Mouse (Mus musculus) MEL-GATA-1-ER (cell line): ENCODE measurements around the gene Nup210l.

ENCODE experiments used
- DNase-seq: peaks from one replicate; pipeline ENCODE4 v3.0.0-alpha.2; 2012; ENCODE audit warnings: low read depth; ENCODE audit errors: extremely low read depth

Nup210l gene

GRCm38 (mm10) chr3:90103938-90104337, at the start of gene Nup210l:
Nup210l (plus strand) TSS chr3:90104132.
- DNase-seq, result no peak

DNA sequence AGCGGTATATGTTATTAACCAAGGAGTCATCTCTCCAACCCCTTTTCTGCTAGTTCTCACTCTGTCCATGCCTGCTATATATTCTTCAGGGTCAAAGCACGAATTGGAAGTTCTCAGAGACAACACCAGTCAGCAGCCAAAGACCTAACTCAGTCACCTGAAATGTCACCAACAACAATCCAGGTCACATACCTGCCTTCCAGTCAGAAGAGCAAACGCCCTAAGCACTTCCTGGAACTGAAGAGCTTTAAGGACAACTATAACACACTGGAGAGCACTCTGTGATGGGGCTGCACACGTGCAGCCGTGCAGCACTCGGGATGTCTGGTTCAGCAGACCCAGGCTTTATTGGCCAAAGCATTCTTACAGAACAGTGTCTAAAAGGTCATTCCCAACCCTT, 42.4 kb upstream of the Nup210l start:
- no peak for DNase-seq

DNA sequence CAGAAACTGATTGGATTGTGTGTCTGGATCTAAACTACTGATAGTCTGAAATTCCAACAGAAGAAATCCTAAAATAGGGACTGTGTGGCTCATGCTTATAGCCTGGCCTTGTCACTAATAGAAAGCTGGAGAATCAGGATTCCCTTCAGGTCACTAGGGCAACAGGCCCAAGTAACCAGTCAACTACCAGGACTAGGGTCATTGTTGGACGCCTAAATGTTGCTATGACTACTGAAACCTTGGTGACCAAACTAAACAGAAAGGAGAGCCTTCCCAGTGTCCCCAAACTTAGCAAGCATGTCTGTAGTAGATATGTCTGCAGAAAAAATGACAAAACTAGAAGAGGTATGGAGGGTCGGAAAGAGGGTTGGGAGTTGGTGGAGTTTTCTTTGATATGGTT, 41.4 kb upstream of the Nup210l start:
- no peak for DNase-seq

DNA sequence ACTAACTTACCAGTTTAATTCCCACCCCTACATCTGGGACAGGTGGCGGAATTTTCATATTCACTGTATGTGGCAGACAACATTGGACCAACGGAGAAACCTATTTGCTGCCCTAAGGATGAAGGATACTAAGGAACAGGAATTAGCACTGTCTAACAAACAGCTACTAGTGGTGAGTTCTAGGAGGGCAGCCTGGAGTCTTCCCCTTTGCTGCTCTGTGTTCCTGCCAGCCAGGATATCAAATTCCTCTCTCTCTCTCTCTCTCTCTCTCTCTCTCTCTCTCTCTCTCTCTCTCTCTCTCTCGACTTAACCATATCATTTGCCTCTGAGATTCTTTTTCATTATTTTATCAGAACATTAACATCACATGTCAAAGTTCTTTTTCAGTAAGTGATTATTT, 39.5 kb upstream of the Nup210l start:
- DNase-seq, result no peak

GRCm38 (mm10) chr3:90065553-90065952, 38.4 kb upstream of the Nup210l start:
- DNase-seq, result no peak

- DNase-seq, result no peak
Observed at GRCm38 (mm10) chr3:90067851-90068250, 36.1 kb upstream of the Nup210l start.

DNA sequence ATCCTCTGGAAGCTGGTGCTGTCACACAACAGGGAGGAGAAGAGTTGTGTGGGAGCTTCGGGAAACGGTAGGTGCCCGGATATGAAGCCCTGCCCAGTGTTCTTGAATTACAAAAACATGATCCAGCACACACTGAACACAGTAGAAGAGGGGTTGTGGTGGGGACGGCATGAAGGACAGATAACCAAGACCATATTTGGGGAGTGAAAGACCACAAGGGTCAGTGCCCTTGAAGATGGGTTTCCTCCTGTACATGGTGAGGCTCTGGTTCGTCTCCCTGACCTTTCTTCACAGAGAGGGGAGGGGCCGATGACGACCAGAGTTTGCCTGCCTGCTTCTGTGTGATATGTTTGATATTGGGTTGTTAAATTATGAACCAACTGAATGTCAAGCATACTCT, 34.2 kb upstream of the Nup210l start:
- DNase-seq, result no peak

DNA sequence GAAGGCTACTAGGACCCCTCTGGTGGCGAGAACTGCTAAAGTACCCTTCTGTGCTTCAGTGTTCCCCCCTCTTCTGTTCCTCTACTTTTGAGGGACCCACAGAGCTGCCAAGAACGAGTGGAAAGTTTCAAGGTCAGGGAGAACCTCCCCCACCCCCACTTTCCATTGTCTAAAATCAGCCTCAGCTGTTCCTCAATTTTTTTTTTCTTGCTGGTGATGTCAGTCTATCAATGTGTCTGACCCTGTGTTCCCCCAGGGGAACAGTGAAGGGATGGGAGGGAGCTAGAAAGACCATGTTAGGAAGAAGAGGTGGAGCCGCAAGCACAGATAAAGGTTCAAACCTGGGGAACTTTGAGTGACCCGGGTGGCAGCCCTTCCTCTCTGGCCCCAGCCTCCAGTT, 31.6 kb upstream of the Nup210l start, which contains the start of gene Tpm3:
Tpm3 (plus strand) TSS at position 356 of the 400 bp plus-strand sequence.
- no peak for DNase-seq

DNA sequence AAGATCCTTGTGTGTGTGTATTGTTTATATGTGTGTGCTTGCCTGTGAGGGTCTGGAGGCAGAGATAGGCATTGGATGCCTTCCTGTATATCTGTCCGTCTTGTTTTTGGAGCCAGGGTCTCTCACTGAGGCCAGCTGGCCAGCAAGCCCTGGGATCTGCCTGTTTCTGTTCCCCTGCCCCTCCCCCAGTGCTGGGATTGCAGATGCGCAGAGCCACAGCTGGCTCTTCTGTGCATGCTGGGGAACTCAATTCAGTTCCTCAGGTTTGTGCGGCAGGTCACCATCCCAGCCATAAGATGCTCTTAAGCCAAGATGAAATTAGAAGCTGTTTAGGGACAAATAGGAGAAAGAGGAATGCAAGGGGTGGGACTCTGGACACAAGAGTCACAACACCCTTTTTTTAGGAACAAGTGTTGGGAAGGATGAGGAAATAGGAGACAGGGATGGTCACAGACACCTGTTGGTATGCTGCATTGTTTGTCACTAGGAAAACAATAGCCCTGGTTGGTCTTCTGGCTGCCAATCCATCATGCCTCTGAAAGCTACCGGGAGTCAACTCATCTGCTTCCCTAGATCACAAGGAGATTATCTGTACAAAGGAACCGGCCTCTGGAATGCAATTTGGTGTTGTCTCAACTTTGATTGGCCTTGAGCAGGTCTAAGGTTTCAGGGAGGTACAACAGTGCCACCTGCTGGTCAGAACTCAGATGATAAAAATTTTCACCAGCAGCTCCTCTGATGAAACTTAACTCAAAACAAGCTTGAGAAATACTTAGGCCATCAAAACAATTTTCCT, 26.8 kb upstream of the Nup210l start:
- DNase-seq, result peak; percentile 84

DNA sequence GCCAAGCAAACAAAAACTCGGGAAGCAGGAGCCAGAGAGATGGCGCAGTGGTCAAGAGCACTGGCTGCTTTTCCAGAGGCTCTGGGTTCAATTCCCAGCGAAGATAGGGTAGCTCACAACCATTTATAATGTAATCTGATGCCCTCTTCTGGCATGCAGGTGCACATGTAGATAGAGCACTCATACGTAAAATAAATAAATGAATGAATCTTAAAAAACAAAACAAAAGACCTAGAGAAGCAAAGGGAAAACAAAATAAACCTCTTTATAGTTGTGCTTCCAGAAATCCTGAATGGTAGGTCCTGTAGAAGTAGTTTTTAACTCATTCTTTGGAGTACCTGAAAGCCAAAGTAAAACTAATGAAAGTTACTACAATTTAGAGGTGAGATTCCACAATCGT, 25.7 kb upstream of the Nup210l start:
- DNase-seq, result no peak

GRCm38 (mm10) chr3:90079133-90079762, 24.7 kb upstream of the Nup210l start:
- peak; percentile 98 for DNase-seq

- peak; percentile 82 for DNase-seq
Observed at GRCm38 (mm10) chr3:90079763-90080497, 24.0 kb upstream of the Nup210l start.

GRCm38 (mm10) chr3:90080498-90080863, 23.5 kb upstream of the Nup210l start:
- no peak for DNase-seq

GRCm38 (mm10) chr3:90081365-90082240, 22.3 kb upstream of the Nup210l start:
- peak; percentile 99 for DNase-seq

- peak; percentile 59 for DNase-seq
Observed at GRCm38 (mm10) chr3:90083034-90083433, 20.9 kb upstream of the Nup210l start.

GRCm38 (mm10) chr3:90083698-90084324, 20.1 kb upstream of the Nup210l start:
- DNase-seq, result peak; percentile 97

DNA sequence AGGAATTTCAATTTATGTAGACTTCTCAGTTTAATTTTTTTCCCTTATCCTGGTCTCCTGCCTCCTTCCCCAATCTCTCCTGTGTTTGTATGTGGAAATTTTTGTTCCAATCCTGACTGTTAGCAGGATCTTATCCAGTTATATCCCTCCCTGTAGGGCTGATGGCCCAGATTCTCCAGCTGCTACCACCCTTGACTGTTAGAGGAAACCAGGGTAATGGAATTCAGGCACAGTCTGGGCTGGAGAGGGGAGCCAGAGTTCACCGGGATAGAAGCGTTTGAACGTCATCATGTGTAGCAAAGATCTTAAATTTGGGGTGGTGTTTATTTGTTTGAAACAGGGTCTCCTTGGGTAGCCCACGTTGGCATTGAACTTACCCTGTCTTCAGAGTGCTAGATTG, 19.1 kb upstream of the Nup210l start:
- DNase-seq, result no peak

- DNase-seq, result no peak
Observed at GRCm38 (mm10) chr3:90085281-90085680, 18.7 kb upstream of the Nup210l start.

DNA sequence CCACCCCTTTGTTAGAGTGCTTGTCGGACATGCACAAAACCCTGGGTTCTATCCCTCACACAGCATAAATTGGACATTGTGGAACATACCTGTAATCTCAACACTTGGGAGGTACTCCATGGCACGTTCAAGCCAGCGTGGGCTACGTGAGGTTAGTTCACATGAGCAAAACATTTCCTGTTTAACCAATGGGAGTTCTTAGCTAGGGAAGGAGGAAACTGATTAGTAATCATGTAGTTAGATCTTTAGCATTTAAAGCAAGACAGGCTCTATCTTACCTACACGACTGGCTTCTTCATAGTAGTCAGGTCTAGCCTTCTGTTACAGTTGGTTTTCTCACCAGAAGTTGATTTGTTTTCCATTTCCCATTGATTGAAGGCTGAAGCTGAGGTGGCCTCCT, 17.9 kb upstream of the Nup210l start:
- no peak for DNase-seq

GRCm38 (mm10) chr3:90088617-90089016, 15.3 kb upstream of the Nup210l start:
- DNase-seq, result no peak

DNA sequence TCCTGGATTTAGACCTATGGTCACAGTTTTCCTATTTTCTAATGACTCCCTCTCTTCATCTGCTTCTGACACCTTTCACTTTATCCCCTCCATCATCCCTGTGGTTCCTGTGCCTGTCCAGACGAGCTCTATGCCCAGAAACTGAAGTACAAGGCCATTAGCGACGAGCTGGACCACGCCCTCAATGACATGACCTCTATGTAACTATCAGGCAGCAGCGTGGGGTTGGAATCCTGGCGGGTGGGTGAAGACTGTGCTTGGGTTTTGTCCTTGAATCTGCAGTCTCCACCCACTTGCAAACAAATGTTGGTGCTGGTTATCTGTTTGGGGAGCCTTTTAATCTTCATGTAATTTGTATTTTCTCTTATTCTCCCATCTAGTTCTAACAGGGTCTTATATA, 13.0 kb upstream of the Nup210l start:
- DNase-seq, result no peak
